Mouse (Mus musculus): ENCODE data around the gene Crybb1.

DNA sequence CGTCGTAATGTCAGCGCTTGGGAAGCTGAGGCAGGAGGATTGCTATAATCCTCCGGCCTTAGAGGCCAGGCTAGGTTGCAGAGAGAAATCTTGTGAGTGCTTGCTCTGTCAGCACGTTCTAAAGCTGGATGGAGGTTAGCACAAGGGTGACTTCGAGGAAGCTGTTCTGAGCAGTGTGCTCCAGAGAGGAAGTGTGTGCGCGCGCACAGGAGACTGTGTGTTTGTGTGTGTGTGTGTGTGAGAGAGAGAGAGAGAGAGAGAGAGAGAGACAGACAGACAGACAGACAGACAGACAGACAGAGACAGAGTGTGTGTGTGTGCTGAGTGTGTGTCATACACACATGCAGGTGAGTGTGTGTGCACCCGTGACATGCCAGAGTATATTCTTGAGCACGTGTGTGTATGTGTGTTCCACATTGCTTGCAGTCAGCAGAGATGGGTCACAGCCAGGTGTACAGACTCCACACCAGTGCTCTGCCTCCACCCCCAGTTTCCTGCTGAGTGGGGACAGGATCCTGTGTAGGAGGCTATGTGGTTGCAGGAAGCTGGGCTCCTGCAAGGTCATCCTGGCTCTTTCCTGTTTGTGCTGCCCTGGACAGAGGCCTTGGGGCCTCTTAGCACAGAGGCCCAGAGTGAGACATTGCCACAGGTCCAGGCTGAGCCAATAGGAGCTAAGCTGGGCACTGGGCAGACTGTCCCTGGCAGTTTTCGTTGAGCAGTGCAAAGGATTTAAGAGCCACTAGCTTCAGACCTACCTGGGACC lies 42.8 kb downstream of the Crybb1 start:
- TF ChIP-seq POLR2A (IDR thresholded peaks at IDR 0.05; ENCODE audit: low read depth, low read length) (no peak), CTCF (IDR thresholded peaks at IDR 0.05; ENCODE audit: extremely low read depth, insufficient read depth, insufficient read length, insufficient replicate concordance) (no peak)
